Mouse (Mus musculus) liver, embryonic 14.5 days (tissue): ENCODE data around the gene Il34. TPM values are rescaled to one million over a fixed set of nuclear protein-coding genes. Genes with fewer than 3 reads are reported as not detected.

Source experiments
- ATAC-seq: fragments of 200-750 bp; cut with Nextera tagmentation; 2 replicates; pipeline ENCODE4 v1.8.0; 2017; ENCODE audit warnings: moderate number of reproducible peaks, mild to moderate bottlenecking, moderate library complexity; ENCODE audit not compliant: insufficient read depth
- DNase-seq, 3 experiments: peaks; one replicate each; pipeline ENCODE4 v3.0.0-alpha.2; 2012 to 2013; ENCODE audit warnings: low read depth in 3 of 3, low spot score in 3 of 3
- H3K27ac ChIP-seq: fragments of 300-500 bp; sonication (generic); 2 replicates; pipeline ENCODE4 v1.5.1; 2014; ENCODE audit warnings: moderate library complexity, mild to moderate bottlenecking, control low read depth, inconsistent platforms
- H3K27me3 ChIP-seq: fragments of 300-500 bp; sonication (generic); 2 replicates; pipeline ENCODE4 v1.6.1; 2014; ENCODE audit warnings: mild to moderate bottlenecking, low read length, moderate library complexity; ENCODE audit not compliant: control insufficient read depth, insufficient read depth
- H3K36me3 ChIP-seq: fragments of 300-500 bp; sonication (generic); replicated peaks from 2 replicates; pipeline ENCODE4 v1.6.1; 2014; ENCODE audit warnings: low read depth; ENCODE audit not compliant: control insufficient read depth, insufficient read depth
- H3K4me1 ChIP-seq, 2 experiments: fragments of 200-500 bp in 1 of 2; fragments of 300-500 bp in 1 of 2; sonication (generic) in 1 of 2; replicated peaks; 2 replicates each; pipeline ENCODE4 v1.6.1; 2012 to 2014; ENCODE audit warnings: antibody characterized with exemption in 1 of 2, inconsistent platforms in 1 of 2, low read length in 1 of 2; ENCODE audit not compliant: control insufficient read depth in 2 of 2, insufficient read depth in 2 of 2
- H3K4me2 ChIP-seq: fragments of 300-500 bp; sonication (generic); 2 replicates; pipeline ENCODE4 v1.6.1; 2014; ENCODE audit warnings: low read depth, mild to moderate bottlenecking, control low read depth, moderate library complexity
- H3K4me3 ChIP-seq, 2 experiments: fragments of 200-500 bp in 1 of 2; fragments of 300-500 bp in 1 of 2; sonication (generic) in 1 of 2; 2 replicates each; pipeline ENCODE4 v1.5.1; 2012 to 2014; ENCODE audit warnings: low read depth in 2 of 2, low read length in 2 of 2, mild to moderate bottlenecking in 2 of 2, control low read depth in 1 of 2, inconsistent platforms in 1 of 2, moderate library complexity in 1 of 2; ENCODE audit not compliant: insufficient read depth in 1 of 2
- H3K9ac ChIP-seq: fragments of 300-500 bp; sonication (generic); replicated peaks from 2 replicates; pipeline ENCODE4 v1.6.1; 2014; ENCODE audit warnings: mild to moderate bottlenecking, control low read depth, moderate library complexity
- H3K9me3 ChIP-seq: fragments of 300-500 bp; sonication (generic); 2 replicates; pipeline ENCODE4 v1.6.1; 2016; ENCODE audit warnings: low read length, mixed read lengths; ENCODE audit not compliant: control insufficient read depth
- CTCF ChIP-seq: IDR thresholded peaks from 2 replicates; pipeline ENCODE4 v1.5.1; 2016; ENCODE audit warnings: antibody characterized with exemption, low read depth, control low read depth
- EP300 ChIP-seq: IDR thresholded peaks from 2 replicates; pipeline ENCODE4 v1.6.1; 2016; ENCODE audit warnings: antibody characterized with exemption, low read depth
- WGBS: fragments of 180-500 bp; shearing (Covaris S2); extraction: QIAGEN DNeasy Blood & Tissue Kit; methylation state at CpG from one replicate; pipeline ENCODE4 v1.1.7; 2014; ENCODE audit not compliant: insufficient replicate concordance; 5-methylcytosine and 5-hydroxymethylcytosine counted together
- polyA plus RNA-seq, 2 experiments: library from polyadenylated mRNA; depleted of rRNA in 1 of 2; stranded (reverse) in 1 of 2; unstranded in 1 of 2; fragments of >200 nt; fragmentation: Nextera tagmentation in 1 of 2; extraction: Ambion mirVana in 1 of 2; gene quantifications; 2 replicates each; pipeline versions ENCODE4 v1.2.1 to v1.2.3; 2012 to 2014

The Il34 gene
- polyA plus RNA-seq, 2 experiments = not detected

DNA sequence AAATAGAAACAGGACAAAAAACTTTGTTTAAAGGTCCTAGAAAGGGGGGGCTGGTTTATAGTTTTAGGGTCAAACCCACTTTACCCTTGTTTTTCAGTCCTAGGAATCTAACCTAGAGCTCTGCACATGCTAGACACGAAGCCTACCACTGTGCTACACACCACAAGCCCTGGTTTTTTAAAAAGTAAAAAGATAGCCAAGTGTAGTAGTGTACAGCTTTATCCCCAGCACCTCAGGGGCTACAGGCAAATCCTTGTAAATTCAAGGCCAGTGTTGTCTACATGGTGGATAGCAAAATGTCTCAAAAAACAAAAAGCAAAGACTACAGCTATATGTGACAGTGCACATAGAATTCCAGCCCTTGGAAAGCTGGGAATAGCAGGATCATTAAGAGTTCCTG lies 11.3 kb upstream of the Il34 start:
- no peak overlapping the region for H3K4me3 ChIP-seq
- DNase-seq (no peak), ATAC-seq (no peak)
- 85% methylated on average over 1 of the region's 1 CpGs for WGBS
- TF ChIP-seq CTCF = no peak
- no peaks in the 10 kb centered on the region for H3K9me3 ChIP-seq
- H3K4me2 ChIP-seq = no peak overlapping the region
- H3K36me3 ChIP-seq = peaks cover 100% of the 10 kb centered on the region
- no peak overlapping the region for H3K9ac ChIP-seq
- no peaks in the 10 kb centered on the region for H3K4me1 ChIP-seq
- no peaks in the 10 kb centered on the region for H3K27me3 ChIP-seq
- no peak overlapping the region for H3K27ac ChIP-seq

DNA sequence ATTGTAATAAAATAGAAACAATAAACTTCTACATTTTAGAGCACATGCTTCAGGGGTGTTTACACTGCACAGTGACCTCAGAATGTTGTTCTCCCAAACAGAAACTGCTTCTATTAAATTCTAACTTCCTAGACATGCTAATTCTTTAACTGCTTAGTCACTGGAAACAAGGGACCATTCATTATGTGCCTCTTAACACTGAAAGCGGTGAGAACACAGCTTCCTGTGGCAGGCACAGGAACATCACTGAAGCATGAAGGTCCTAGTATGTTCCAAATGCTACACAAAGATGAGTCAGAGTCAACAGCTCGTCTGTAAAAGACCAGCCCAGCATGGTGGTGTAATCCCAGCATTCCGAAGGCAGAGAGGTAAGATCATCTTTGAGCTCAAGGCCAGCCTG lies 9.6 kb upstream of the Il34 start:
- 75% methylated on average over 3 of the region's 3 CpGs for WGBS
- TF ChIP-seq CTCF = no peak
- H3K4me2 ChIP-seq = no peak overlapping the region

DNA sequence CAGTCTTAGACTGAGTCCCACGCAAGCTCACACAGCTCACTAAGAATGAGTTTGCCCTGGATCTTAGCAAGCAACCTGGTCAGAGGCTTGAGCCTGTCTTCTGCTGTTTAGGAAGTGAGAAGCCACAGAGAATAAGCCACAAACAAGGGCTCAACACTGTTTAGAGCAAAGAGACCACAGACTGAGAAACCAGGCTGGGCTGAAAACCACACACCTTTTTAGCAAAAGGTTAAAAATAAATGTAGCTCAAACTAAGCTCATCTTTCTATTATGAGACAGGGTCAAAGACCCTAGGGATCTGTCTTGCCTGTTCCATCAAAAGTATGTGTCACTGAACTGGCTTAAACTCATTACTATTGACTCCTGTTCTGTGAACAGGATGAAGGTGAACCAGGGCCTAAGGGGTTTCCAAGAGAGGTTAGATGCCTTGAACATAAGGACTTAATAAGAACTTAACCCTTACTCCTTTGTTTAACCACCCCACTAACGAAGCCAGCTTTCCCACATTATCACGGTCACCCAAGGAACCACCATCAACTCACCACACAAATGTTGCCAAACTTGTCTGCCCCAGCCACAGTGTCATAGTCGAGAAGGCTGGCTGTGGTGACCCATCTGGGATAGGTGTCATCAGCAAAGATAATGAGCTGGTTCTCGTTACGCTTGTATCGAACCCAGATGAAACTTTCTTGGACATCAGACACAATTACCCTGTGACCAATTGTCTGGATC lies 7.5 kb upstream of the Il34 start:
- Histone ChIP-seq H3K4me2 (no peak overlapping the region), H3K4me3 (no peak overlapping the region), H3K9ac (no peak overlapping the region), H3K9me3 (no peaks in the 10 kb centered on the region), H3K27me3 (no peaks in the 10 kb centered on the region), H3K36me3 (peaks cover 90% of the 10 kb centered on the region), H3K4me1 (no peaks in the 10 kb centered on the region), H3K27ac (no peak overlapping the region)
- no peak for TF ChIP-seq CTCF
- TF ChIP-seq EP300 = no peak
- DNase-seq (no peak), ATAC-seq (no peak)
- 77% methylated on average over 7 of the region's 7 CpGs for WGBS

More for the DNA sequence above, 9.6 kb upstream of the Il34 start:
- no peak for DNase-seq
- Histone ChIP-seq H3K9me3 (no peaks in the 10 kb centered on the region), H3K27ac (no peak overlapping the region), H3K27me3 (no peaks in the 10 kb centered on the region), H3K4me1 (no peaks in the 10 kb centered on the region), H3K36me3 (peaks cover 100% of the 10 kb centered on the region), H3K4me3 (no peak overlapping the region), H3K9ac (no peak overlapping the region)
- no peak for ATAC-seq

DNA sequence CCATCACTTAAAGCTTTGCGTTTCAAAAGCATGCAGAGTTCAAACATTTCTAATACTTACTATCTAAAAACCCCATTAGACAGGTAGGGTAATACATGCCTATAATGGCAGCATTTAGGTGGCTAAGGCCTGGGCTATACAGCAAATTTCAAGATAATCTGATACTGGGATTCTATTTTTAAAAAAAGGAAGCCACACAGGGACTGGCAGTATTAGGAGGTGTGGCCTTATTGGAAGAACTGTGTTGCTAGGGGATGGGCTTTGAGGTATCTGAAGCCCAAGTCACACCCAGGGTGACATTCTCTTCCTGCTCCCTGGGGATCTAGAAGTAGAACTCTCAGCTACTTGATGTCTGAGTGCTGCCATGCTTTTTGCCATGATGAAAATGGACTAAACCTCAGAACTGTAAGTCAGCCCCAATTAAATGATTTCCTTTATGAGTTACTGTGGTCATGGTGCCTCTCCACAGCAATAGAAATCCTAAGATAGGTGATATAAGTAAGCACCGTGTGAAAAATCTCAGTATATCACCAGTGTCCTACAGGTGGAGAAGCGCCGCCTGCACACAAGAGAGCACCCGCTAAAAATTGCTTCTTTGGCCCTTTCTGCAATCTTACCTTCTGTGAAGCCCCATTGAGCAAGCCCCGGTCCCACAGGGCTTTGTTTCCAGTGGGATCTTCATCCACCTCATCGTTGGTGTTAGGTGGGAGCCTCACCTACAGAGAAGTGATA lies 6.8 kb upstream of the Il34 start:
- no peak for TF ChIP-seq CTCF
- no peak for TF ChIP-seq EP300
- Histone ChIP-seq H3K9ac (no peak overlapping the region), H3K4me3 (no peak overlapping the region), H3K27ac (no peak overlapping the region), H3K36me3 (peaks cover 83% of the 10 kb centered on the region), H3K27me3 (no peaks in the 10 kb centered on the region), H3K9me3 (no peaks in the 10 kb centered on the region), H3K4me1 (no peaks in the 10 kb centered on the region), H3K4me2 (no peak overlapping the region)
- ATAC-seq = no peak
- DNase-seq = no peak
- 87% methylated on average over 7 of the region's 7 CpGs for WGBS

DNA sequence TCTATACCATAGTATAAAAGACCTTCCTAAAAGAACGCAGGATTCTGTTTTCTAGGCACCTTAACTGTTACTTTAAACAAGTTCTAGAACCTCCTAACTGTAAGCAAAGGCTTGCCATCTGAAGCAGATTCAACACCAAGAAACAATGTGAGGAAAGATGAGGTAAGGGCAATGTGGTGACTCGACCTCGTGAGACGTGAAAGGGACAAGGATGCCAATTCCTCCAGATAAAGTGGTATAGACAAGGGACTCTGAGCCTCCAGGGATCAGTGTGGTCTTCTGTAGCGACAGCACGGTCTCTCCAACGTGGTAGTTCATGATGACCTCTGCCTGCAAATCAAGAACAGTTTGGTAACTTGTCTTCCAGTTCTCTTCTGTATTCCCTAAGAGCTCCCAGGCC lies 6.1 kb upstream of the Il34 start:
- H3K4me3 ChIP-seq = no peak overlapping the region
- H3K27me3 ChIP-seq = no peaks in the 10 kb centered on the region
- no peak overlapping the region for H3K27ac ChIP-seq
- H3K9me3 ChIP-seq = no peaks in the 10 kb centered on the region
- peaks cover 76% of the 10 kb centered on the region for H3K36me3 ChIP-seq
- DNase-seq (no peak), ATAC-seq (no peak)
- no peak overlapping the region for H3K4me2 ChIP-seq
- 88% methylated on average over 7 of the region's 7 CpGs for WGBS
- no peak overlapping the region for H3K9ac ChIP-seq
- TF ChIP-seq CTCF = no peak
- no peak for TF ChIP-seq EP300
- H3K4me1 ChIP-seq = no peaks in the 10 kb centered on the region
